Mouse (Mus musculus): ENCODE data around the gene Gjb5.

Gene Gjb5

GRCm38 (mm10) chr4:127349560-127350300 lies 8.3 kb downstream of the Gjb5 start:
- DNase-seq: no peak

- DNase-seq: no peak
These were observed 13.0 kb downstream of the Gjb5 start for GRCm38 (mm10) chr4:127345000-127345399.

GRCm38 (mm10) chr4:127341372-127341771 lies 16.6 kb downstream of the Gjb5 start:
- no peak for DNase-seq

GRCm38 (mm10) chr4:127337668-127338067 lies 20.3 kb downstream of the Gjb5 start:
- DNase-seq: no peak

- no peak for DNase-seq
These were observed 23.0 kb downstream of the Gjb5 start for GRCm38 (mm10) chr4:127334870-127335504.

- DNase-seq: no peak
These were observed 26.8 kb downstream of the Gjb5 start for GRCm38 (mm10) chr4:127331171-127331570.

GRCm38 (mm10) chr4:127330181-127331100 lies 27.5 kb downstream of the Gjb5 start, which contains the start of gene Gjb3:
Gjb3 (minus strand) TSS chr4:127330844.
- no peak for DNase-seq

- DNase-seq: no peak
These were observed 28.2 kb downstream of the Gjb5 start for GRCm38 (mm10) chr4:127329751-127330150.

- DNase-seq: no peak
These were observed 28.9 kb downstream of the Gjb5 start for GRCm38 (mm10) chr4:127329046-127329445.

- DNase-seq: no peak
These were observed 29.6 kb downstream of the Gjb5 start for GRCm38 (mm10) chr4:127328378-127328777.

GRCm38 (mm10) chr4:127327749-127328148 lies 30.2 kb downstream of the Gjb5 start:
- DNase-seq: no peak

GRCm38 (mm10) chr4:127327258-127327657 lies 30.7 kb downstream of the Gjb5 start:
- DNase-seq: no peak

- DNase-seq: no peak
These were observed 32.7 kb downstream of the Gjb5 start for GRCm38 (mm10) chr4:127325276-127325675.

GRCm38 (mm10) chr4:127324759-127325158 lies 33.2 kb downstream of the Gjb5 start:
- DNase-seq: peak in 1 of 2 experiments; percentile 64

- no peak for DNase-seq
These were observed 33.7 kb downstream of the Gjb5 start for GRCm38 (mm10) chr4:127324296-127324695.

- DNase-seq: no peak
These were observed 34.3 kb downstream of the Gjb5 start for GRCm38 (mm10) chr4:127323651-127324050.

- peak in 1 of 2 experiments; percentile 55 for DNase-seq
These were observed 38.4 kb downstream of the Gjb5 start for GRCm38 (mm10) chr4:127319613-127320012.

GRCm38 (mm10) chr4:127317143-127317542 lies 40.8 kb downstream of the Gjb5 start:
- no peak for DNase-seq

- no peak for DNase-seq
These were observed 42.2 kb downstream of the Gjb5 start for GRCm38 (mm10) chr4:127315753-127316152.

- no peak for DNase-seq
These were observed 43.4 kb downstream of the Gjb5 start for GRCm38 (mm10) chr4:127314585-127314984.

- peak; percentile 21 to 45 for DNase-seq
These were observed 44.1 kb downstream of the Gjb5 start, which contains the start of gene Gja4 for GRCm38 (mm10) chr4:127313861-127314260. Gja4 (minus strand) TSS chr4:127314039.

- no peak for DNase-seq
These were observed 45.6 kb downstream of the Gjb5 start for GRCm38 (mm10) chr4:127312349-127312748.

GRCm38 (mm10) chr4:127311561-127311960 lies 46.4 kb downstream of the Gjb5 start:
- no peak for DNase-seq
